Mouse (Mus musculus) kidney, adult 18-20 months (tissue): ENCODE data around the gene Lcn2.
"Not testable (repeated sequence)": the region's sequence is repeated elsewhere in the genome, so short reads cannot be mapped to it uniquely, and the experiment has no call there.

ENCODE experiments used
- DNase-seq: peaks from one replicate; pipeline ENCODE4 v3.0.0; 2021

Lcn2 gene

DNA sequence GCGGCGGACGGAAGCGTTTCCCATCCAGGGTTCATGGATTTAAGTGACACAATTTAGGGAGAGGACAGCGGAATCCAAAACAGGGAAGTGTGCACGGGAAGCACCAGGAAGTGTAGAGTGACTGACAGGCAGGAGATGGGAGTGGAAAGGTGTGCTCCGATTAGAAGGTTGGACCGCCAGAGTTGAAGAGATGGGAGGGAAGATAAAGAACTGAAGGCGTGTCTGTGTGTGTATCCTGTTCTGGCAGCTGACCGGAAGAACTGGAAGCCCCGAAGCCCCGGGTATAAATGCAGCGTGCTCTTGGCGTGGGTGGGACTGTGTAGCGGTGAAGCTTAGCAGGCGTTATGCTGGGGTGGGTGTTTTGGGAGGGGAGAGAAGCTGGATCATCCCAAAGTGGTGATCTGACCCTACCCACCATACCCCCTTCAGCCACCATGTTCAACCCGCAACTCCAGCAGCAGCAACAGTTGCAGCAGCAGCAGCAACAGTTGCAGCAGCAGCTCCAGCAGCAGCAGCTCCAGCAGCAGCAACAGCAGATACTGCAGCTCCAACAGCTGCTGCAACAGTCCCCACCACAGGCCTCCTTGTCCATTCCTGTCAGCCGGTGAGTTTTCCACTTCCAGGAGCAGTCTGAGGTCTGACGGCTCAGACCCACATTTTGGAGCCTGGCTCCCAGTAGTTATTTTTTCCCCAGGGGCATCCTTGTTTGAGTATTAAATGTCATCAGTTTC is 24.5 kb downstream of the Lcn2 start:
- DNase-seq = no peak

DNA sequence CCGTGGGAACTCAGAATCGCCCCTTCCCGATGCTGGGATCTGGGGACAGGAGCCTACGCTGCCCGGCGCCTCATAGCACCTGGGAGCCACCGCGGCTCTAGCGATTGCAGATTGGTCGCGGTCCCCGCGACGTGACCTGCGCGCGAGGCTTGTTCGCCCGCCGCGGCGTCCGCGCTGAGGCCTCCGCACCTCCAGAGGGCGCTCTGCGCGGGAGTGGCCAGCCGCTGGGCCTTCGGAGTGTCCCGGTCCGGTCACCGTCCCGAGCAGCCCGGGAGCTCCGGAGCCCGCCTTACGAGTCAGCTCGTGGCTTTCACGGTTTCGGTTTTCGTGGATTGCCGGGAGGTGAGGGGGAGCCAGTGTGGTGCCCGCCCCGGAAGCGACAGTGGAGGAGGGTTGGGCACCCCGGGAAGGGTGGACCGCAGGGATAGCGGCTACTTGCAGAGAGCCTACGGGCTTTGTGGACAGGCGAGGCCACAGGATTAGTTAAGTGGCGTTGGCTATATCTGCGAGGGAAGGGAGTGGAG is 25.2 kb downstream of the Lcn2 start:
- DNase-seq = peak; percentile 94

DNA sequence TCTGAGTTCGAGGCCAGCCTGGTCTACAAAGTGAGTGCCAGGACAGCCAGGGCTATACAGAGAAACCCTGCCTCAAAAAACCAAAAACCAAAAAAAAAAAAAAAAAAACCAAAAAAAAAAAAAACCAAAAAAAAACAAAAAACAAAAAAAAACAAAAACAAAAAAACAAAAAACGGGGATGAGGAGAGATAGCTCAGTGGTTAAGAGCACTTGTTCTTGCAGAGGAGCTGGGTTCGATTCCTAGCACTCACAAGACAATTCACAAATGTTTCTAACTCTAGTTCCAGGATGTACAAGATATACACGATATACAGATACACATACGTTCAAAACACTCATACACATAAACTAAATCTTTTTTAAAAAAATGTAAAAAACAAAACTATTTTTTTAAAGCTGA is 25.8 kb downstream of the Lcn2 start:
- not testable (repeated sequence) for DNase-seq

GRCm38 (mm10) chr2:32361437-32361836 is 26.6 kb downstream of the Lcn2 start:
- DNase-seq = peak; percentile 86

- DNase-seq = peak; percentile 87
These were observed 27.3 kb downstream of the Lcn2 start for GRCm38 (mm10) chr2:32360741-32361140.

DNA sequence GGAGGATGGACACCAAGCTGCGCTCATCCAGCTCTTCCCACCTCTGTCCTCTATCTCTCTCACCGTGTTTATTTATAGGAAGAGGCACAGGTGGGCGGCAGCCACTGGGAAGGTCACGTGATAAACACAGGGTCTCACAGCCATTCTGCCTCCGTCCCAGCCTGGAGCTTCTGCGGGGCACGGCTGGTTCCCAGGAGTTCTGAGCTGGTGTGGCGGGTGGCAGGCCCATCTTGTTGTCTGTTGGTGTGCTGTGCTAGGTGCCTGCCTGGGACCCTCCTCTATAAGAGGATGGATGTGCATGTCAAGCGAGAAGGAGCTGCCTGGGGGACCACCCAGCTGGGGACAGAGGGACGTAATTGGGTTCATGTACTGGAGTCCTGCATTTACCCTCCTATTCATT is 29.7 kb downstream of the Lcn2 start:
- no peak for DNase-seq

GRCm38 (mm10) chr2:32357710-32358109 is 30.3 kb downstream of the Lcn2 start:
- no peak for DNase-seq

- DNase-seq = no peak
These were observed 31.8 kb downstream of the Lcn2 start for GRCm38 (mm10) chr2:32356216-32356615.

- no peak for DNase-seq
These were observed 33.6 kb downstream of the Lcn2 start for GRCm38 (mm10) chr2:32354336-32354895.

- no peak for DNase-seq
These were observed 34.2 kb downstream of the Lcn2 start for GRCm38 (mm10) chr2:32353836-32354235.

GRCm38 (mm10) chr2:32353007-32353542 is 35.0 kb downstream of the Lcn2 start, which contains the start of gene Dnm1:
Gene Dnm1 (minus strand): TSS chr2:32353338.
- peak; percentile 92 for DNase-seq

DNA sequence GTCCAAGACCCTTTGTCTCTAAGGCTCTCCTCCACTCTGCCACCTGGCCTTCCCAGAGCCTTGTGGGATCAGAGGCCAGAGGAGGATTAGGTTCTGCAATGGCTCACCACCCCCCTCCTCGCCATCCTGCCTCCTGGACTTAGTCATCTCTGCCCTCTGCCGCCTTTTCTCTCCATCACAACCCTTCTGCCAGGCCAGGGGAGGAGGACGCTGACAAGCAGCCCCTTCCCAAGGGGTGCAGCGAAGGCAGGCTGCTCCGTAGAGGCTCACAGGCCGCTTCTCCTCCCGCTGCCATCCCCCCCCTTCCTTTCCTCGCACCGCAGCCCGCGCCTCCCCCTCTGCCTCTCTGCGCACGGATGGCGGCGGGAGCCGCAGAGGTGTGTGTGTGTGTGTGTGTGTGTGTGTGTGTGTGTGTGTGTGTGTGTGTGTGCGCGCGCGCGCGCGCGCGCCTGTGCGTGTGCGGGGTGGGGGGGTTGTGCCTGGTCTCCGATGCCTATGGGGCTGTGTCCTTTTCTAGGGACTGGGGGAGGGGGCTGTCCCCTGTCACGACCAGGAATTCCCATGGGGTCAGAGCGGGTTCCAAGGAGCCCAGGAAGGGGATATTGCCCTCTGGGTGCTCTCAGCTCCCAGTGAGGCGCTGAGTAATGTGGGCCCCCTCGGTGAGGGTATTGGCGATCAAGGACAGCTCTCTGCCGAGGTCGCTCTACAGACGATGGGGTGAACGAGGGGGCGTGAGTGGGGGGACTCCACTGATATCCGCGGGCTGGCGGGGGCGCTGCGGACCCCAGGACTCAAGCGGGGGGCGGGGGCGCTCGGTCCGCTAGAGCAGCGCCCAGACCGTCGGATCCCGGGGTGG is 35.7 kb downstream of the Lcn2 start, which contains the start of gene Ciz1:
Gene Ciz1 (plus strand): TSS at position 177 of the 856 bp plus-strand sequence.
- peak; percentile 13 for DNase-seq

DNA sequence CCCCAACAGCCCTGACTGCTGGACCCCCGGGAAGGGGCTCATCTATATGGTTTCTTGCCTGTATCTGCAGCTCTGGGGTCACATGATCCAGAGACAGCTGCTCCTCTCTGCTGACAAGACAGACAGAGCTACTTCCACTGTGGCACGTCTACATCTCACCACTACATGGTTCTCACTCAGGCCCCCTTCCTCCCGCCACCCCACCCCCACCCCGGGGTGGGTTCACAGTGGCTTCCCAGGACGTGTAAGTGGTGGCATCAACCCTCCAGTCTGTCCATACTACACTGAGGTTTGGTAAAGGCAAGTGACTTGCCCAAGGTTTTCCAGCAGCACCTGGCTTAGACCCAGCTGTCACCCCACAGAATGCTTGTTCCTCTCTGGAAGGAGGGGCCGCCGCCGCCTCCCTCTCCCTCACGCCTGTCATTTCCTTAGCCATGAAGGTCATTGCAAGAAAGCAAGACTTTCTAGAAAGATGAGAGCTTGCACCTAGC is 36.5 kb downstream of the Lcn2 start:
- no peak for DNase-seq

- DNase-seq = no peak
These were observed 37.5 kb downstream of the Lcn2 start for GRCm38 (mm10) chr2:32350471-32351051.

- no peak for DNase-seq
These were observed 38.3 kb downstream of the Lcn2 start for GRCm38 (mm10) chr2:32349625-32350255.

DNA sequence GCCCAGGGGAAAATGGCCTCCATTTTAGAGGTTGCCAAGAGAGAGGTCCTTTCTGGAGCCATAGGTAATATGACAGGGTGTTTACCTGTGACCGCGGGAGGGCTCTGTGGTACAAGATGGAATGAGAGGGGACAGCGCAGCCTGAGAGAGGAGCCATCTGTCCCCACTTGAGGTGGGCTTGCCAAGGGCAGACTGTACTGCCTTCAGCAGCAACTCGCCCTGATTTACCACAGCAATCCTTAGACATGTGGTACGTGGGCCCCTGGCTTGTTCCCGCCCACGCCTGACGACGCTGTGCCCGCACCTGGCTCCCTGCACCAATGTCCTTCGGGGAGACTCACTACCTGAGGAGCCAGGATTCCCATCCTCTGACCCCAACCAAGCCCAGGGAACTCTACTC is 39.7 kb downstream of the Lcn2 start:
- no peak for DNase-seq

DNA sequence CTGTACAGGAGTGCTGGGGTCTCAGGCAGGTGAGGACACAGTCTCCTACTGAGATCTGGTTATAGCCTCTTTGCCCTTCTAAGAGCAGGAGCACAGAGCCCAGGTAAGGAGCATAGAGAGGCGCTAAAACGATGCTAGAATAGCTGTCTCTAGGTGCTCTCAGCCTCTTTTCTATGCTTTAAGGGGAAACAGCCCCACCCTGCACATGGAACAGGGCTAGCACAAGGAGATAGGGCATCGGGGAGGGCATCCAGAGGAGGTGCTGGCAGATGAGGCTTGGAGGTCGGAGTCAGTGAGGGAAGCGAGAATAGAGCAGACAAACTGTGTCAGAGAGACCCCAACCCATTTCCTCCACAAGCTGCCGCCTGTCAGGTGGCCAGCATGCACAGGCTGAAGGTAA is 41.0 kb downstream of the Lcn2 start:
- no peak for DNase-seq

- no peak for DNase-seq
These were observed 43.3 kb downstream of the Lcn2 start for GRCm38 (mm10) chr2:32344598-32345321.

- no peak for DNase-seq
These were observed 44.0 kb downstream of the Lcn2 start for GRCm38 (mm10) chr2:32344056-32344455.

DNA sequence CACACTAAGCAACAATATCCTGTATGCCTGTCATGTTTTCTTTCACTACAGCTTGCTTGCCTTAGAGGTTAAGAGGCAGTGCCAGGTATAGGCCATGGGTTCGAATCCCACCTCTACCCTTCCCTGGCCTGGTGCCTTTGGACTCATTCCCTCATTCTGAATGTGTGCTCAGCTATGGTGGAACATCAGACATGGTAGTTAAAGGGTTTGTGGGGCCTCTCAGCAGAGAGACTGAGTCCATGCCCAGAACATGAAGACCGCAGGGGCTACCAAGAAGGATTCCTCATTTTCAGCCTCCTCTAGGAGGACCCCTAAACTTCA is 44.7 kb downstream of the Lcn2 start:
- no peak for DNase-seq

DNA sequence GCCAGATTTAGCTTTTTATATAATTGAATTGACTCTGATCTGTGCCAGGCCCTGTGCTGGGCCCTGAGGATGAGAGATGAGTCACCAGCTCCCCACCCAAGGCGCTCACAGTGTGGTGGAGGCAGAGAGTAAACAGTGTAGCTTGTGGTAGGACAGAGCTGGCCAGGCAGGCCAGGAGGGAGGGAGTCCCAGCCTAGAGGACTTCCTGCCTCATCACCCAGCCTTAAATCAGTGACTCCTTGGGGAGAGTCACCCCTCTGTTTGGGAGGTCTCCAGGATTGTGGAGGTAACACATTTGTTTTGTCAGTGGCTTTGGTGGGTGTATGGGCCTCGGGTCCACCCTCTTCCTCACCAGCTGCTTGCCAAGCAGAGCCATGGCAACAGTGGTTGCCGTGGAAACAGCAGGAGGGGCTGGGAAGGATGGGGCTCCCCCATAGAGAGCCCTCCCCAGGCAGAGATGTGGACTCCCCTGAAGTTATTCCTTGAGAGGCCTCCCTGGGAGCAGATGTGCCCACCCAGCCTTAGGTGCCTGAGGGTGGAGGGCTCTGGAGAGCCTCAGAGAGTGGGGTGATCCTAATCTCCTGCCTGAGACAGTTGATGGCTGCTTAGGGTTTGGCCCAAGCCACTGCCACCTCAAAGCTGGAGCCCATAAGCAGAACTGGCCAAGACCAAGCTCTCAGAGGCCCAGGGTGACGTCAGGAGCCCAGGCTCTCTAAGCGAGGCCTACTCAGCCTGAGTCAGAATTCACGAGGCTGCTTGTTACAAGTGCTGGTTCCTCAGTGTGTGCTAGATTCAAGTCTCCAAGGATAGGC is 45.3 kb downstream of the Lcn2 start:
- DNase-seq = no peak
